Mouse (Mus musculus) MEL (cell line): Measurements from ENCODE around the gene Gen1.

Experiments used
- CTCF ChIP-seq, 3 experiments: IDR thresholded peaks in 2 of 3; conservative IDR thresholded peaks in 1 of 3; 2 replicates each; pipeline ENCODE4 v1.5.1; 2011 to 2012; ENCODE audit warnings: low read length in 3 of 3, low read depth in 2 of 3, mild to moderate bottlenecking in 2 of 3, improper control_type of control experiment in 1 of 3, inconsistent platforms in 1 of 3, mixed read lengths in 1 of 3, moderate library complexity in 1 of 3; ENCODE audit not compliant: control insufficient read depth in 1 of 3, insufficient read depth in 1 of 3, poor library complexity in 1 of 3, severe bottlenecking in 1 of 3
- GABPA ChIP-seq: IDR thresholded peaks from 2 replicates; pipeline ENCODE4 v1.6.1; 2012; ENCODE audit warnings: low read depth, mild to moderate bottlenecking, inconsistent platforms, low read length, improper control_type of control experiment, moderate library complexity
- MAX ChIP-seq: IDR thresholded peaks from 2 replicates; pipeline ENCODE4 v1.6.1; 2011; ENCODE audit warnings: low read length, improper control_type of control experiment
- POLR2A ChIP-seq, 2 experiments: IDR thresholded peaks; 2 replicates each; pipeline ENCODE4 v1.6.1; 2011 to 2012; ENCODE audit warnings: low read length in 2 of 2, mild to moderate bottlenecking in 2 of 2, control low read depth in 1 of 2, improper control_type of control experiment in 1 of 2, low read depth in 1 of 2, moderate library complexity in 1 of 2; ENCODE audit not compliant: control insufficient read depth in 1 of 2, insufficient read depth in 1 of 2, poor library complexity in 1 of 2
- RCOR1 ChIP-seq: IDR thresholded peaks from 2 replicates; pipeline ENCODE4 v1.6.1; 2012; ENCODE audit warnings: low read depth, mild to moderate bottlenecking, inconsistent platforms, low read length, improper control_type of control experiment
- TCF12 ChIP-seq: IDR thresholded peaks from 2 replicates; pipeline ENCODE4 v1.6.1; 2014; ENCODE audit warnings: low read depth, mild to moderate bottlenecking, inconsistent platforms, low read length, improper control_type of control experiment, moderate library complexity
- USF2 ChIP-seq, 2 experiments: IDR thresholded peaks; 2 replicates each; pipeline ENCODE4 v1.6.1; 2011 to 2012; ENCODE audit warnings: improper control_type of control experiment in 2 of 2, low read length in 2 of 2, borderline replicate concordance in 1 of 2, inconsistent platforms in 1 of 2, low read depth in 1 of 2, mild to moderate bottlenecking in 1 of 2; ENCODE audit not compliant: insufficient read depth in 1 of 2

DNA sequence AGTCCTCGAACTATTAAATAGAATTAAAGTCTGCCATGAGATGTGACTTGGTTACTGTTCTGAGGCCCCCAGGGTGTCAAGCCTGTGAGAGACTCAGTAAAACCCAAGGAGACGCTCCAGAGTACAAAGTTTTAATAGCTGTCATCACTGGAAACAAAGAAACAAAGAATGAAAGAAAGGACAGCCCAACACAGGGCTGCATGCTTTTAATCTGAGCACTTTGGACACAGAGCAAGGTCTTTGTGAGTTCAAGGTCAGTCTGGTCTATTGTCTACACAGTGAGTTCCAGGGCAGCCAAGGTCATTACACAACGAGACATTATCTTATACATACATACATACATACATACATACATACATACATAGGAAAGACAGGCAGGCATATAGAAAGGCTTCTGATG, 49.1 kb downstream of the Gen1 start:
- no peak for TF ChIP-seq POLR2A (IDR thresholded peaks at IDR 0.05; ENCODE audit: control insufficient read depth in 1 of 2, insufficient read depth in 1 of 2, low read depth in 1 of 2, low read length in 2 of 2, poor library complexity in 1 of 2)
- no peak for TF ChIP-seq USF2 (IDR thresholded peaks at IDR 0.05; ENCODE audit: borderline replicate concordance in 1 of 2, insufficient read depth in 1 of 2, low read depth in 1 of 2, low read length in 2 of 2)
- no peak for TF ChIP-seq GABPA
- TF ChIP-seq MAX = no peak
- no peak for TF ChIP-seq RCOR1
- no peak for TF ChIP-seq CTCF (IDR thresholded peaks at IDR 0.05 in 2 of 3, conservative IDR thresholded peaks at IDR 0.05 in 1 of 3; ENCODE audit: control insufficient read depth in 1 of 3, insufficient read depth in 1 of 3, low read depth in 2 of 3, low read length in 3 of 3, poor library complexity in 1 of 3, severe bottlenecking in 1 of 3)
- TF ChIP-seq TCF12 = no peak
